Mouse (Mus musculus): Measurements from ENCODE around the gene Emilin1. TPM values are rescaled to one million over a fixed set of nuclear protein-coding genes. Genes with fewer than 3 reads are reported as not detected.

Emilin1 gene
- polyA plus RNA-seq, 2 experiments from 2014 or later, result 0.33 to 0.42 TPM

DNA sequence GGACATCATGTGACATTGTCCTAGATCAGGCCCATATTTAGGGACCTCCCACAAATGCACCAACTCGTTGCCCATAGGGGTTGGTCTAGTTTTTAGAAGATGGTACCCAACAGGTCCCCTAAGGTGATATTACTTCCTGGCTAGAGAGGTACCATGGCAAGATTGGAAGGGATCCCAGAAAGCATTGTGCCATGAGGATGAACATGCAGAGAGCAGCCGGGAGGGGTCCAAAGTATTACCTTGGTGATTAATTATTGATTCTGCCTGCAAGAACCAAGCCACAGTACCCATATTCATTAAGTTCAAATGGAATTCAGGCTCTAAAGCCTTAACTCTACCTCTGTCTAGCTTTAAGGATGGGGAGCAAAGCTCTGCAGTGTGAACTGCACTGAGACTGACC lies 12.9 kb downstream of the Emilin1 start:
- ATAC-seq, result no peak

DNA sequence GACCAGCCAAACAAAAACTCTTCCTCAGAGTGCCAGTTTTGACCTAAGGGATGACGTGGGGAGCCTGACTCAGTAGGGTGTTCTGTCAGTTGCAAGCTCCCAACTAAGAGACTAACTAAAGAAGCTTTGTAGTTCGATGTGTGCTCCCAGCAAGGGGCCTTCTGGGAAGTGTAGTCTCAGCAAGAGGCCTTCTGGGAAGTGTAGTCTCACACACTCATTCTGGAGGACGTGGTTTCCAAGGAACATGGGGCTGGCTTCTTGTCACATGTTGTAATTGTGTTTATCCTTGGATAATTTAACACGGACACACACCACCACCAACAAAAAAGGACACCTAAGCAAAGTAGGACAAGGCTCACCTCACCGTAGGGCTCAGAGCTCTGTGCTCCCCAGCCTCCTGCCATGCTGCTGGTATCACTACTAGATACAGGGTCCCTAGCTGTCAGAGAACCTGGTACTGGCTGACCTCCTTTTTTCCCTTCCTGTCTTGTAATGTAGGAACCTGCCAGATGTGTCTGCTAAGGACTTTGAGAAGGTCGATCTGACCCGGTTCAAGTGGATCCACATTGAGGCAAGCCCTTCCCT lies 14.8 kb downstream of the Emilin1 start:
- no peak for ATAC-seq

DNA sequence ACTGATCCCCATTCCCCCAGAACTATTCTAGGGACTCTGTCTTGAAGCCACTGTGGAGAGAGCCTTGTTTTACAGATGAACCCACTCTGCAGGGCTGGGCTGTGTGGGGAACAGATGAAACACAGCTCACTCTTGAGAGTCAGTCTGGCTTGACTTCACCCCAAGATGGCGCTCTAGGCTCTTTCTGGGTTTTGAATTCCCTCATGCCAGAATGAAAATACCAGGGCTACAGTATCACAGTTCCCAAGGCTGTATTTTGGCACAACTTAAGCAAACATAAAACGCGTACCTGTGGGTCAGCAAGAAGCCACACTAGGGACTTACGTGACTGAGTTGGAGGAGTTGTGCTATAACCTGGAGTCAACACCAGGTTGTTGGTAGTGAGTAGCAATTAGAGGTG lies 16.9 kb downstream of the Emilin1 start:
- ATAC-seq, result peak; percentile 19

DNA sequence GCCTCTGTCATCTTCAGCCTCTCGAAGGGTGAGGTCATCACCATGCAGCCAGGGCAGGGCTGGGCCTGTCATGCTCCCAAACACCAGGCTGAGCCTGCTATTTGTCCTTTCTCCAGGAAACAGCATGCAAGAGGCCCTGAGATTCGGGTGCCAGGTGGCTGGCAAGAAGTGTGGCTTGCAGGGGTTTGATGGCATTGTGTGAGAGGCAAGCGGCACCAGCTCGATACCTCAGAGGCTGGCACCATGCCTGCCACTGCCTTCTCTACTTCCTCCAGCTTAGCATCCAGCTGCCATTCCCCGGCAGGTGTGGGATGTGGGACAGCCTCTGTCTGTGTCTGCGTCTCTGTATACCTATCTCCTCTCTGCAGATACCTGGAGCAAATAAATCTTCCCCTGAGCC lies 17.6 kb downstream of the Emilin1 start:
- ATAC-seq, result no peak

DNA sequence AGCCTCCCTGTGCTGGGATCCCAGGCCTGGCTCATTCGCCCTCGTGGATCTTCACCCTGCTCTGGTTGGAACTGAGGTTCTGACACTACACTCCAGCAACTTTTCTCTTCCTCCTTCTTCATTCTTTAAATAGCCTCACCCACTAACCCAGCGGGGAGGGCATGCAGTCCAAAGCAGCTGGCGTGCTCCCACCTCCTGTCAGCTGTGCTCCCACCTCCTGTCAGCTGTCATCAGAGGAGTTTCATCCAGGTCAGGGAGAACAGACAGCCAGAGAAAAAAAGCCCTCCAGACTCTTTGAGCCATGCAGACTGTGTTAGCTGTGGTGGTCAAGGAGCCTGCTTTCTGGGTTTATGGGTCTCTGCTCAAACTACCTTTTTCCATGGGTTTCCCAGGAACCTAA lies 18.2 kb downstream of the Emilin1 start:
- no peak for ATAC-seq

DNA sequence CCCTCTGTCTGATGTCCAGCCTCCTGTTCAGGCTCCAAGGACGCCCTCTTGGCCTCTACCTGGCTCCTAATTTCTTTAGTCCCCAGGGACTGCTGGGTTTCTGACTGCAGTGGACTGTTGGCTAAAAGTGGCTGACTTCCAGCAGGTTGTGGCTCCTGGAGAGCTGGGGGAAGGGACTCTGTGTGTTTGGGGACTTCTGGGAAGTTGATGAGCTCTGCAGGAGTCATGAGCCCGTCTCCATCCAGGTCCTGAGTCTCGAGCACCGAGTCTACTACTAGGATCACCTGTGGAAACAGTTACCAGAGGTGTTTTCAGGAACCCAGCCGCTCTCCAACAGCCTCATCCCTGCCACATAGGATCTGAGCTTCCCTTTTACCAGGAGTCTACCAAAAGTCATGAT lies 20.5 kb downstream of the Emilin1 start:
- no peak for ATAC-seq

DNA sequence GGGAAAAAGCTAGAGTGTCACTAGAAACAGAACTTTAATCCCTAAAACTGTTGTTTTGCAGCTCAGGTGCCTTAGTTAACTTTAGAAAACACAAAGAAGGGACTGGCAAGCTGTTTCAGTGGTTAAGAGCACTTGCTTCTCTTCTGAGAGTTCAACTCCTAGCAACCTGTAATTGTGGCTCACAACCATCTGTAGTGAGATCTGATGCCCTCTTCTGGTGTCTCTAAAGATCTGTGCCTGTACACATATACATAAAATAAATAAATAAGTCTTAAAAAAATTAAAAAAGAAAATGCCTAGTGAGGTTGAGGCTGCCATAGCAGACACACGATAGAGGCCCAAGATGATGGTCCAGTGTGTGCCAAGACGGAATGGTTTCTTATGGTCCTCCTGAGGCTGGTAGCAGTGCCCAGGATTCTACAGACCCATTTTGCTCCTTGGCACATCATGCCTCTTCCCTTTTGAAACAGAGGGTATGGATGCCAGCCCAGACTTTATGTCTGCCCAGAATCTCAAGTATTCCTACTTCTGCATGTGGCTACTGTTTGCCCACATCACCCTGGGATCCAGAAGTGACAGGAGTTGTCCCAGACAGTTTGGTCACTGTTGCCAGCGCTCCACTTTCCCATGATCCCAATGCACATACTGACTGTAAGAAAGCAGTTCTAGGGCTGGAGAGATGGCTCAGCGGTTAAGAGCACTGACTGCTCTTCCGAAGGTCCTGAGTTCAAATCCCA lies 21.7 kb downstream of the Emilin1 start:
- ATAC-seq, result no peak

DNA sequence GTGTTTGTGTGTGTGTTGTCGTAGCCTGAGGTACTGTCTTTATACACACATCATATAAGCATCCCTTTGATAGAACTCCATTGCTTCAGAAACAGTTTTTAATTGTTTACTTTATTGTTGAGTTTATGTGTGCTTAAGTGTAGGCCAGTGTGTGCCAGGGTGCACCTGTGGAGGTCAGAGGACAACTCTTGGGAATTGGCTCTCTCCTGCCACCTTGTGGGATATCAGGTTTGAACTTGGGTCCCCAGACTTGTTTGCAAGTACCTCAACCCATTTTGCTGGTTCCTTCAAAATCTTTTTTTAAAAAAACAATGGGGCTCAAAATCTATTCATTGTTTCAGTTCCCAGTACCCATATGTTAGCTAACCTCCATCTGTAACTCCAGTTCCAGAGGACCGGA lies 29.8 kb downstream of the Emilin1 start:
- no peak for ATAC-seq

DNA sequence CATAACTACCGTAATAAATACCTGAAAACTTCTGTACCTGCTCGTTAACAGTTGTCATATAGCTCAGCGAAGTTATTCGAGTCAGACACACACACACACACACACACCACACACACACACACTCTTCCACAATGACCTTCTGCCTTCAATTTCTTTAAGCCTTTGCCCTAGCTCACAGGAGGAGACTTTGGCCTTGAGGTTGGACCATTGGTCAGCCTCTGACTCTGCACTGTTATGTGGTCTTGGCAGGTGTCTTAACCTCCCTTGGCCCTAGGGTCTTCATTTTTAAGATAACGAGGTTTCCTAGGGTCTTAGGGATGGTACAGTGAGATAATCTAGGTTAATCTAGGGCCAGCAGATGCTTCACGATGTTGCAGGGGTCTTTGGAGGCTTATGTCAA lies 31.1 kb downstream of the Emilin1 start:
- no peak for ATAC-seq

DNA sequence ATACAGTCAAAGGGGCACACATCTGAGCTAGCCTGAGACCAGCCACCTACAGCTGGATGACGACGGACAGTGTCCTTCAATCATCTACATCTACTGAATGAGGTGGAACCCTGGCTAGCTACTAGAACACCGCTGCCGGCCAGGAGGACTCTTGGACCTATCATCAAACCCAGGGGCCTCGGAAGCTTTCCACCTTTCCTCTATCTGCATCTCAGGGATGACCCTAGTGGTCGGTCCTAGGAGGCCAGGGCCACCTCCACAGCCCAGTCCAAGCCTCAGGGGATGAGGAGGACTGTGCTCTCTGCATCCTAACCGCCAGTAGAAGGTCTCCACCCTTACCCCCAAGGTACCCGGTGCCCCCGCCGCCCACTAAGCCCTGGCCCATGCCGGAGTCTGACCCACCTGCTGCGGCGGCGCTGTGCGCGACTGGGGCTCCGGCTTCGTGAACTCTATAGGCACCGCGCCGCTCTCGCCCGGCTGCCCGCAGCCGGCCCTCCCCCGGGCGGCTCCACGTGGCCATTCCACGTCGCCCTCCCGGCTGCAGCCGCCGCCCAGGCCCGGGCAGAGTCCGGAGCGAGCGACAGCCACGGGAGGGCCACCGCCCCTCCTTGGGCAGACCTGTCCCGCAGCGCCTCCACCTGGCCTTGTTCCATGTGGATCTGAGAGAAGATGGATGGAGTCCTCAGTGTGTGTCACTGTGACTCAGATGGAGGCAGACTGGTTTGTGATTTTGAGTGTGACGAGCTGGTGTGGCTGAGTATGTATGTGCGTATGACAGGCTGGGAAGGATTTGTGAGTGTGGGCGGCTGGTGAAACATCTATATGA lies 32.0 kb downstream of the Emilin1 start, which contains the start of gene Cgref1:
Gene Cgref1, minus strand, starts transcription at position 636 of the 826 bp plus-strand sequence.
- ATAC-seq, result no peak

DNA sequence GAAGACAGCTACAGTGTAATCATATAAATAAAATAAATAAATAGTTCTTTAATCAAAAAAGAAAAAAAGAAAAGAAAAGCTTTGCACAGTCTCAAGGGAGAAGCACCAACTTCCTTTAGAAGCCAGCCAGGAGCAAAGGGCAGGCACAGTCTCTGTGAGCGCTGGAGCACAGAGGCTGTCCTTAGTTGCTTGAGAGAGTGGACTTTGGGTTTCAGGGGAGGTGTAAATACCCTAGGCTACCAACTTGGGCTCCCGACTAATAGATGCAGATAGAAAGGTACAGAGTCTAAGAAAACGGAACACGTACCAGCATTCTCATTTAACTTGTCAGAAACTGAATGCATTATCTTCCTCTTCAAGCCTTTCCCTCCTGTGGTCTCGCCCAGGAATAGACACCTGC lies 35.4 kb downstream of the Emilin1 start:
- no peak for ATAC-seq

DNA sequence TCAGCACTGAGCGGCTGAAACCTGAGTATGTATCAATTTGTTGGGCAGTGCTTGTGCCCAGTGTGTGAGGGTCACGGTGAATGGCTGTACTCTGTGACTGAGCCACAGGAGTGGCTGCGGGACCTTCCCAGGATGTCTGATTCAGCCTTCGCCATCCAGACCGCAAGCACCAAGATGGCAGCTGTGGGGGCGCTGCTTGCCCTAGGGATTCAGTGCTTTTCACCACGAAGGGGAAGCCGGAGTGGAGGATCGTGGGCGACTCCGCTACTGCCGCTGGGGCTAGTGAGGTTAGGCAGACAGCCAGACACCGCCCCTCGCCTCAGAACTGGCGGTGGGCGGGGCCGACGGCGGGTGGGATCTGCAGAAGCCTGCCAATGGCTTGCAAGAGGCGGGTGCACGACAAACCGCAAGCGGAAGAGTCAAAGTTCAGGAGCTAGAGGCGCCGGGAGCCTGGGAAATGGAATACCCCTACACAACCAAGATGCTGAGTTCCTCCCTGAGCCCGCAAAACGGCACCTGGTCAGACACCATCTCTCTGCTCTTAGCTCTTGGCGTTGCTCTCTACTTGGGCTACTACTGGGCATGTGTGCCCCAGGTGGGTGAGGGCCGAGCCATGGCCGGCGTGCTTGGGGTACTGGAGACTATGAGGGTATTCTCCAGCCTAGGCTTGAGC lies 36.6 kb downstream of the Emilin1 start:
- peak; percentile 92 for ATAC-seq

DNA sequence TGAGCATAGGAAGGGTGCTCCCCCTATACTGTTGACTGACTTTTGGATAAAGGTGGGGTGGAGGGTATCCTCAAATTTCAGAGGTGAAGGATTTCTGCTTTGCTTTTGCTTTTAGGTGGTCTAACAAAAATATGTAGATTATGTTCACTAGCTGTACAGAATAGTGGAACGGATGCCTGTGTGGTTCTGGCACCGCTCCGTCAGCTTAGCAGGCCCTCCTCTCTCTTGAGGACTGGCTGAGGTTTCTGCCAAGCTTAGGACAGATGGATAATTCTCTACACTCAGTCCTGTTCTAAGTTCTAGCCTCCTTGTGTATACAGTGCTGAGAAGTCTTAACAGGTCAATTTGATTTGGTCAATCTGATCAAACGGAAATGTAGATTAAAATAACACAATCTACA lies 37.2 kb downstream of the Emilin1 start:
- no peak for ATAC-seq

DNA sequence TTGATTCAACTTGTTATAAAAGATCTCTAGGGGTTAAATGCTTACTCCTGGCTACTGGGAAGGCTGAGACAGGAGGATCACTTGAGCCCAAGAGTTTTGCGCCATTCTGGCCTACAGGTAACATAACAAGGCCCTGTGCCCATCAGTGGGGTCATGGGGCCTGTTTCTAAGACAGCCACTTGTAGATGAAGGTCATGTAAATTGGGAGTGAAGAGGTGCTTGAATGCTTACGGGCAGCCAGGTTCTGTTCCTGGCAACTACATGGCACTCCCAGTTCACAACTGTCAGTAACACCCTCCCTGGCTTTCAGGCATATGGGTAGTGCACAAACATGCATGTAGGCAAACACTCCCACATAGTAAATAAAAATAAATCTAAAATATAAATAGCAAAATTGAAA lies 37.7 kb downstream of the Emilin1 start:
- no peak for ATAC-seq

DNA sequence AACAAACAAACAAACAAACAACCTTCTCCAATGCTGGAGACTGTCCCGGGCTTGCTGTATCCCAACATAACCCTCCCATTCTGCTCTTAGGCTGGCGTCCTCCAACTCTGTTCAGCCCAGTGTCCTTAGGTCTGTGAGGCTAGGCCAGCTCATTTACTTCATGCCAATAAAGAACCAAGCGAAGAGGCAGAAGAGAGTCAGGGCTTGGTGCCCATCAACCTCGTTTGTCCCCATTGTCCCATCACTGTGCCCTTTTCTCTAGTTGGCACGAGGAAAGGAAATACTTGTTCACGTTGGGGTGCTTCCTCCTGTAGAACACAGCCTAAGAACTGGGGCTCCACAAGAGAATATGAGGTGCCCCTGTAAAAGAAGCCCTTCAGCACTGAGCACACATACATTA lies 38.5 kb downstream of the Emilin1 start:
- ATAC-seq, result no peak

DNA sequence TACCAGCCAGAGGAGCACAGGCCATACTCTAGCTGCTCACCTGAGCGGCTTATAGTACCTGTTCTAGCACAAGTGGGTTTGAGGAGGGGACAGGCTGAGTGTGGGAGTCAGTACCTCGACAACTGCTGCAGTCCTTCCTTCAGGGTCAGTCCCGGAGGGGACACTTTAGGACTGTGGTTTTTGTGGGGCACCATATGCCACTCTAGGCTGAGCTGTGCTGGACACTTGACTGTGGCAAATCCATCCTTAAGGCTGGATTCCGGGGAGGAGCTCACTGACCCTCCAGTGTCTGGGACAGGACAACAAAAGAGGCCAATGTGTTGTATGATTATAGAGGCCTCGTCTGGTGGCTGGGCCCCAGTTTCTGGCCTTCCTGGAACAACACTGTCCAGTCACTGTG lies 39.3 kb downstream of the Emilin1 start:
- ATAC-seq, result no peak

DNA sequence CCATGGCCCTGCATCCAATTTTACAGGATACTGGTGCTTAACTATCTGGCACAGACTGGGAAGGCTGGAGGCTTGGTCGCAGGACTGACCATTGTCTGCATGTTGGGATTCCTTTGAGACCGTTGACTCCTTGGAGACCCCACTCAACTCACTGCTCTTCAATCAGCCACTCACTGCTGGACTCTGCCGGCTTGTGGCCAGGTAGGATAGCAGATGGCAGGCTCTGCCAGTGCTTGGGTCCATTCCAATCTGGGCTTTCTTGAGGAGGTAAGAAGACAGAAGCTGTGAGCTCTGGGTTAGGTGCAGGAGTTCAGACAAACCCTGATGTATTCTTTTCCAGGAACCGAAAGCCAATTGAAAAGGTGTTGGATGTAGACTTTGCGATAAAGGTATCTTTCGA lies 40.9 kb downstream of the Emilin1 start:
- ATAC-seq, result no peak

DNA sequence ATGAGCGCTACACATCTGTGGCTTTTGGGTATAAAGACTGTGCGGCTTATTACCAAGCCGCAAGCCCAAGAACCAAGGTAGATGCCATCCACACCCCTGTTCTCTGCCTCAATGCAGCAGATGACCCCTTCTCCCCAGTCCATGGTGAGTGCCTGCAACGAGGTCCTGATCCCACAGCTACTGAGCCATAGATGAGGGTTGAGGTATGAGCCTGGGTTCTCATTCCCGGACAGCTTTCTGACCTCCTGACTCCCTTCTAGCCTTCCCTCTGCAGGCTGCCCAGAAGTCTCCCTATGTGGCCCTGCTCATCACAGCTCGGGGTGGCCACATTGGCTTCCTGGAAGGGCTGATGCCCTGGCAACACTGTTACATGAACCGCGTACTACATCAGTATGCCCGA lies 41.4 kb downstream of the Emilin1 start:
- no peak for ATAC-seq

DNA sequence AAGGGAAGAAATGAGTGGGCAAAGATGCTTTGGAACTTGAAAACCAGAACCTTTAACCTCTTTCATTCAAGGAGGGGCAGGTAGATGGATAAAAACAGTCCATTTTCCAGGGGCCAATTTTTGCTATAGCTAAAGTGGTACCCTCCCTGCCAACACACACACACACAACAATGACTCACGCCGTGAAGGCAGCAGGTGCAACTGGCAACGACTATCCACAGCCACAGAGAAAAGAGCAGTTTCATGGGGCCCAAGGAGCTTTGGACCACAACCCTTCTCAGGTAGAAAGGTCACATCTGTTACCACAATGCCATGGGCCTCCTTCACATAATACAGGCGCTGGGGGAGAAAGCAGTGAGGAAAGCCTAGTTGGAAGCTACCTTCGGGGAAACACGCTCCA lies 42.5 kb downstream of the Emilin1 start:
- ATAC-seq, result no peak

DNA sequence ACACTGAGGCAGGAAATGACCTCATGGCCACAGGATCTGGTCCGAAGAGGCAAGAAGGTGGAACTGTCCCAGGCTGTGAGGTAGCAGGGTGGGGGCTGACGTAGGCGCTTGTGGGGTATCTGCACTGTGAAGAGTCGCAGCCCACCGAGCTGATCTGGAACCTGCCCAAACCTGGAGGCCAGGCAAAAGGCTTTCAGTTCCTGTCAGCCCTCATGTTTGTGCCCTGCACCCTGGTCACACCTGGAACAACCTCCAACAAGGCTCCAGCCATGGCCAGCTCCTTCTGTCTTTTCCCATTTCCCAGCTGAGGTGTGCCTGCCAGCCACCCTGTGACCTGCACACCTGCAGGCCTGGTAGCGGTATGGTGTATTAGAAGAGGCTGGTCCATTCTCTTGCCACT lies 44.7 kb downstream of the Emilin1 start:
- no peak for ATAC-seq

DNA sequence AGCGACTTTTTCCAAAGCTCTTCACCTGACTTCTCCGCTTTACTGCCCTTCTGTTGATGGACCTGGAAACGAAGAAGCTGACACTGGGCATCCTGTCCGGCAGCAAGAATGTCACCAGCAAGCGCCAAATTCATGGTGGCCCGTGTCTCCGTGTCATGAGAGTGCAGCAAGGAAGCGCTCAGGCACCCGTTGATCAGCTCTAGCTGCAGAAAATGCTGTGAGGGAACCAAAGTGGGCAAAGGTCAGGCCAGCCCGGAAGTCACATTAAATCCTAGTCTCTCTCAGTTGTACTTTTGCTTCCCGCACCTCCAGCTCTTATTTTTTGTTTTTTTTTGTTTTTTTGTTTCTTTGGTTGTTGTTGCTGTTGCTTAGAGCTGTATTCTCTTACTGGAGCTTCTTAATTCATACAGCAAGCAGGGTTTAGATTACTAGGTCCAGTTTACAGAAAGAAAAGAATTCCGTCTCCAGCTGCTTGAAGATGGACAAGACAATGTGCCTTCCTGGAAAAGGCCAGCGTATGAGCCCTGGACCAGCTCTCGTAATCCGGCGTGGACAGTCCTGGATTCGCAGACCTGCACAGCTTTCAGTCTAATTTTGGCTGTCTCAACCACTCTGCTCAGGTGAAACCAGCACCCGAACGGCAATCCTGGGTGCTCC lies 46.1 kb downstream of the Emilin1 start:
- ATAC-seq, result no peak

DNA sequence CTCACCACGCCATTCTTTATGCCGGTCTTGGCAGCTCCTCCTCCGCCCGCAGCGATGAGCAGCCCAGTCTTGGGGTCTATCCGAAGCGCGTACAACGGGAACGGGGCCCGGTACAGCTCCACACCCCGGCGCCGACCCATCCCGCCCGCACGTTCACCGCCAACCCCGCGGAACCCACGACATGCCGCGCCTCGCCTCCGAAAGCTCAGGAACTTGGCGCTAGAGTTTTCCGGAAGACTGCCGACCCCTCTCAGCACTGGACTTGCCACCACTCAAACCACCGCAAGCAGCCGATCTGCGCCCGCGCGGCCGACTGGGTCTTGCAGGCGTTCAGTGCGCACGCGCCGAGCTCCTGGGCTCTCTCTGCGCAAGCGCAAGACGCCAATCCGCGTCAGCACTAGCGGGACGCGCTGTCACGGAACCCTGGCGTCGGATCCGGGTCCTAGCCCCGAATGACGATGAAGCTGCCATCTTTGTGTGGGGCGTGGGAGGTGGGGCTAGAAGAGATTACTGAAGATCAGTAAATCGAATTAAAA lies 46.8 kb downstream of the Emilin1 start, which contains the start of gene Preb:
Gene Preb, minus strand, starts transcription at position 396 of the 536 bp plus-strand sequence.
- ATAC-seq, result peak; percentile 88

Measured in activated CD4-positive, CD25-positive, alpha-beta regulatory T cell, adult 4 months (primary cell).